In genomic region chr7:40142906-40143305, GRCm38 (mm10) we compare ENCODE assay signal across 17 mouse cellular contexts.
DNase-seq lines count a peak whose midpoint lies in the region; ATAC-seq lines count a peak whose summit lies in the region.
"Had no signal": no experiment of that assay in that cellular context is flagged by ENCODE, and none has a peak within 500 bp of the region (broad histone marks: within the 10 kb centered on the region; RNA-seq: fewer than 3 reads in every experiment).

No protein-coding gene starts in this region.

- H3K4me1 ChIP-seq in midbrain, embryonic 14.5 days (ENCODE audit: control insufficient read depth, insufficient read depth, low read length) = no peaks in the 10 kb centered on the region
- no peaks in the 10 kb centered on the region for H3K4me1 ChIP-seq in midbrain, embryonic 13.5 days (replicated peaks)
- H3K4me1 ChIP-seq: limb, embryonic 12.5 days; liver, embryonic 15.5 days; neural tube, embryonic 12.5 days had no signal

- ATAC-seq in midbrain, embryonic 14.5 days (ENCODE audit: low FRiP score, low TSS enrichment) = no peak
- ATAC-seq in midbrain, embryonic 13.5 days = no peak
- ATAC-seq: CD4-positive, CD25-positive, alpha-beta regulatory T cell, adult 4 months; midbrain, embryonic 16.5 days had no signal

- no peak overlapping the region for H3K4me3 ChIP-seq in midbrain, embryonic 14.5 days (replicated peaks; ENCODE audit: low read depth, low read length)
- H3K4me3 ChIP-seq in midbrain, embryonic 13.5 days (replicated peaks) = no peak overlapping the region
- H3K4me3 ChIP-seq: erythroblast, embryonic 14.5 days; limb, embryonic 12.5 days; liver, embryonic 15.5 days; neural tube, embryonic 12.5 days had no signal

- H3K9ac ChIP-seq in midbrain, embryonic 14.5 days (replicated peaks; ENCODE audit: low read length) = no peak overlapping the region
- H3K9ac ChIP-seq in midbrain, embryonic 13.5 days (replicated peaks) = no peak overlapping the region
- H3K9ac ChIP-seq: limb, embryonic 12.5 days; liver, embryonic 15.5 days; neural tube, embryonic 12.5 days had no signal

- H3K36me3 ChIP-seq in midbrain, embryonic 14.5 days (ENCODE audit: control insufficient read depth, insufficient read depth, low read length) = no peaks in the 10 kb centered on the region
- no peaks in the 10 kb centered on the region for H3K36me3 ChIP-seq in midbrain, embryonic 13.5 days
- H3K36me3 ChIP-seq: limb, embryonic 12.5 days; liver, embryonic 15.5 days; neural tube, embryonic 12.5 days had no signal

- H3K4me2 ChIP-seq in midbrain, embryonic 14.5 days (ENCODE audit: low read length) = no peak overlapping the region
- H3K4me2 ChIP-seq in midbrain, embryonic 13.5 days (replicated peaks) = no peak overlapping the region
- H3K4me2 ChIP-seq: limb, embryonic 12.5 days; liver, embryonic 15.5 days; neural tube, embryonic 12.5 days had no signal

- no peak overlapping the region for H3K27ac ChIP-seq in midbrain, embryonic 14.5 days (replicated peaks; ENCODE audit: low read depth, low read length)
- H3K27ac ChIP-seq in midbrain, embryonic 13.5 days = no peak overlapping the region
- H3K27ac ChIP-seq: kidney, postnatal 0 days; limb, embryonic 12.5 days; liver, embryonic 15.5 days; macrophage; neural tube, embryonic 12.5 days had no signal

- 83% methylated on average over 4 of the region's 4 CpGs for WGBS in midbrain, embryonic 14.5 days
- 89% methylated on average over 4 of the region's 4 CpGs for WGBS in midbrain, embryonic 13.5 days

- H3K9me3 ChIP-seq in midbrain, embryonic 14.5 days (ENCODE audit: control insufficient read depth, low read length) = no peaks in the 10 kb centered on the region
- no peaks in the 10 kb centered on the region for H3K9me3 ChIP-seq in midbrain, embryonic 13.5 days
- H3K9me3 ChIP-seq: limb, embryonic 12.5 days; liver, embryonic 15.5 days; neural tube, embryonic 12.5 days had no signal

- peak; percentile 5 to 10 for DNase-seq in frontal cortex, postnatal 36 days (ENCODE audit: low spot score in 2 of 2)
- no peak for DNase-seq in frontal cortex, postnatal 25 days (ENCODE audit: low spot score in 2 of 2)
- peak; percentile 1 for DNase-seq in midbrain, embryonic 14.5 days
- peak; percentile 47 for DNase-seq in adrenal gland, postnatal 10 days
- peak; percentile 24 for DNase-seq in telencephalon, adult 2 months (ENCODE audit: low read depth, low spot score)
- DNase-seq in gastrocnemius, postnatal 10 days = no peak
- DNase-seq in embryo, embryonic 10.5 days (ENCODE audit: low spot score) = no peak
- DNase-seq: cerebellum, adult 11 months had no signal

- no peaks in the 10 kb centered on the region for H3K27me3 ChIP-seq in midbrain, embryonic 14.5 days (ENCODE audit: control insufficient read depth, insufficient read depth, low read length)
- H3K27me3 ChIP-seq in midbrain, embryonic 13.5 days = no peaks in the 10 kb centered on the region
- H3K27me3 ChIP-seq: limb, embryonic 12.5 days; liver, embryonic 15.5 days; neural tube, embryonic 12.5 days had no signal

Comparison
In these comparisons a context has a peak if more than half of its experiments do, and no peak if none do; other contexts are left out.
1. DNase-seq: peak in frontal cortex, postnatal 36 days (2 of 2), midbrain, embryonic 14.5 days (single experiment), adrenal gland, postnatal 10 days (single experiment) and telencephalon, adult 2 months (single experiment); none in frontal cortex, postnatal 25 days (0 of 2), gastrocnemius, postnatal 10 days (single experiment) and embryo, embryonic 10.5 days (single experiment).